Mouse (Mus musculus) large intestine, adult 2 months (tissue): ENCODE data around the gene 0610037L13Rik. TPM values are rescaled to one million over a fixed set of nuclear protein-coding genes. Genes with fewer than 3 reads are reported as not detected.

Experiments
- DNase-seq: peaks from one replicate; pipeline ENCODE4 v3.0.0-alpha.2; 2012; ENCODE audit warnings: low read depth, low spot score
- WGBS: fragments of 180-500 bp; shearing (Covaris S2); methylation state at CpG from one replicate; pipeline ENCODE4 v1.1.7; 2018; 5-methylcytosine and 5-hydroxymethylcytosine counted together
- polyA plus RNA-seq: library from polyadenylated mRNA; depleted of rRNA; stranded (reverse); fragments of >200 nt; gene quantifications from 2 replicates; pipeline ENCODE4 v1.2.3, GENCODE M21; 2012; rRNA removed

The 0610037L13Rik gene
- polyA plus RNA-seq, 1 experiment: 24.4 TPM

DNA sequence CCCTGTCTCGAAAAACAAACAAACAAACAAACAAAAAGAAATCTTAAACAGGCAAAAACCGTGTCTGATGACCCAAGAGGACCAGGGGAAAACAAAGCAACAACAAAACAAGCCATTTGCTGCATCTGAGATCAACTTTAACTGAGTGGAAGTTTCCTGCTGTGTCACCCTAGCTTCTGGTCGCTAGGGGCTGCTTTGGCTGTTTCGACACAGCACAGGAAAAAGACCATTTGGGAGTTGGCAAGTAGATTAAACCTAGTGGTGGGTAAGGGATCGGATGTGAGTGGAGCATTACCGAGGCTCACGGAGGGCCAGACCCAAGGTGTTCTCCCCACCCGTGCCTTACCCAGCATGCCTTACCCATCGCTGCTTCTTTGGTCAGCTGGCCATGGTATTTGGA lies 16.9 kb downstream of the 0610037L13Rik start:
- DNase-seq: no peak
- WGBS: 89% methylated on average over 9 of the region's 9 CpGs

DNA sequence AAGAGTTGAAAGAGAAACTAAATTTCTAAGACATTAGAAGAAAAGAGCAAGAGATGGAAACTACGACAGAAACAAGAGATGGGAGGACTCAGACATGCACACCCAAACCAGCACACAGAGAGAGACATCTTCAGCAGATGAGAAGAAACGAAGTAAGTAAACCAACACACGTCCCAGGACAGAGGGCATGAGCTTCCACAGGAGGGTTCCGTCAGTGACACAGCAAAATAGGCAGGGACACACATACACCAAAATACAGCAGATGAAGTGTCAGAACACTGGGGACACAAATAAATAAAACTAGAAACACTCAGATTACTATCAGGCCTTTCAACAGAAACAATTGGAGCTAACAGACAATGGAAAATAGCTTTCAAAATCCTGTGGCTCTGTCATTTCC lies 20.4 kb downstream of the 0610037L13Rik start:
- no peak for DNase-seq
- 88% methylated on average over 4 of the region's 4 CpGs for WGBS

GRCm38 (mm10) chr4:107920336-107920735 lies 30.7 kb downstream of the 0610037L13Rik start:
- no peak for DNase-seq
- WGBS: 40% methylated on average over 2 of the region's 2 CpGs

DNA sequence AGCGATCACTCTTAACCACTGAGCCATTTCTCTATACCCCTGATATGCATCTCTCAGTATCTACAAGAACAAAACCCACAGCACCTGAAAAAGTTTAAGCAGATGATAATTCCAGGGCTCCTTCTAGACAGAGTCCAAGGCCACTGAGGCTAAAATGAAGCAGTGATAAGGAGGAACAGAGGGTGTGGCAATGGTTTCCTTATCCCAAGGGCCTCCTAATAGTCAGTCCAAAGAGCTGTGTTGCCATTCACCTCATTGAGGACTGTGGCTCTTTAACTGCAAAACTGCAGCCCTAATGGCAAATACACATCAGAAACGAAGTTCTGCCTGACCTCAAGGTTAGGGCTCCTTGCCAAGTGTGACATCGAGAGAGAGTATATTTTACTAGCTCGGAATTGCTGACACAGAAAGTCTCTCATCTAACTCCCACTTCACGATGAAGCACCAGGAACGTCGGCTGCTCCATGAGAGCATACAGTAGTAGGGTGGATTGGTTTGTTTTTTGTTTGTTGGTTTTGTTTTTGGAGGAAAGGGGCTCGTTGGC lies 31.6 kb downstream of the 0610037L13Rik start:
- peak; percentile 64 for DNase-seq
- WGBS: 23% methylated on average over 8 of the region's 8 CpGs

DNA sequence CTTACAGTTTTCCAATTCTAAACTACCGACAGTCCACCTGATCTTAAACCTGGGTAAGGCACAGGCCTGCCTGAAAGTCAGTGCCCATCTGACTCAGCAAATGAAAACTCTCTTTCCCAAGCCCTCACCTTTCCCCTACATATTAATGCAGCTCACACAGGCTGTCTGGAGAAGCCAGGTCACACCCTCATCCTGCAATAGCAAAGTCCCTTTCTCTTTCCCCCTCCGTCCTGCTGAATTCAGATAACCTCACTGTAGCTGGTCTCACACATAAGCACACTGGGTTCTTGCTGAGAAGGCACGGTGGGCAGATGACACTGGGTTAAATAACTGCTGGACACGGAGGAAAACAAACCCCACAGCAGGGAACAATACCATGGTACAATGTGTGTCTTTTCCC lies 32.3 kb downstream of the 0610037L13Rik start:
- peak; percentile 67 for DNase-seq
- WGBS: 18% methylated on average over 4 of the region's 4 CpGs

GRCm38 (mm10) chr4:107923145-107923802 lies 33.7 kb downstream of the 0610037L13Rik start, which contains the start of gene Cpt2:
Gene Cpt2, minus strand, starts transcription at chr4:107923610.
- DNase-seq: peak; percentile 92
- under 1% methylated on average over 38 of the region's 38 CpGs for WGBS

- no peak for DNase-seq
- WGBS: 21% methylated on average over 7 of the region's 7 CpGs
Observed at GRCm38 (mm10) chr4:107923803-107924194, 34.2 kb downstream of the 0610037L13Rik start.

- 71% methylated on average over 2 of the region's 2 CpGs for WGBS
Observed at GRCm38 (mm10) chr4:107928269-107928668, 38.7 kb downstream of the 0610037L13Rik start.

DNA sequence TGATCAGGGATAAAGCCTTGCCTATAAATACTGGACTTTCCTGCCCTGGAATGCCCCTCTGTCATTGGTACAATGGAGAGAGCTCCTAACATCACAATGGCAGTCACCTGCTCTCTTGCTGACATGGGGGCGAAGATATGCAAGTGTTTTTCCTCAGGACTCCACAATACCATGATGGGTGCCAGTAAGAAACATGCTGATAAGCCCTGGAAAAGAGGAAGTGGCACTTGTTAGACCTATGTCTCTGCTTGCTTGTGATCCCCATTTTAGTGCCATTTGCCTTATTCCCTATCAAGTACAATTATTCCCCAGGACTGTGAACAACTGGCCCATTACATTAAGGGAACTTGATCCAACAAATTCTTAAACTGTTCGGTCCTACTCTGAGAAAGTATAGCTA lies 39.1 kb downstream of the 0610037L13Rik start:
- DNase-seq: no peak
- WGBS: 88% methylated on average over 2 of the region's 2 CpGs

More at GRCm38 (mm10) chr4:107928269-107928668, 38.7 kb downstream of the 0610037L13Rik start:
- no peak for DNase-seq

- WGBS: 79% methylated on average over 3 of the region's 3 CpGs
Observed at GRCm38 (mm10) chr4:107931453-107931852, 41.8 kb downstream of the 0610037L13Rik start.

GRCm38 (mm10) chr4:107933239-107933638 lies 43.6 kb downstream of the 0610037L13Rik start:
- no peak for DNase-seq
- 57% methylated on average over 8 of the region's 8 CpGs for WGBS

More at GRCm38 (mm10) chr4:107931453-107931852, 41.8 kb downstream of the 0610037L13Rik start:
- no peak for DNase-seq

GRCm38 (mm10) chr4:107935254-107935653 lies 45.6 kb downstream of the 0610037L13Rik start:
- no peak for DNase-seq
- WGBS: 50% methylated on average over 3 of the region's 3 CpGs

DNA sequence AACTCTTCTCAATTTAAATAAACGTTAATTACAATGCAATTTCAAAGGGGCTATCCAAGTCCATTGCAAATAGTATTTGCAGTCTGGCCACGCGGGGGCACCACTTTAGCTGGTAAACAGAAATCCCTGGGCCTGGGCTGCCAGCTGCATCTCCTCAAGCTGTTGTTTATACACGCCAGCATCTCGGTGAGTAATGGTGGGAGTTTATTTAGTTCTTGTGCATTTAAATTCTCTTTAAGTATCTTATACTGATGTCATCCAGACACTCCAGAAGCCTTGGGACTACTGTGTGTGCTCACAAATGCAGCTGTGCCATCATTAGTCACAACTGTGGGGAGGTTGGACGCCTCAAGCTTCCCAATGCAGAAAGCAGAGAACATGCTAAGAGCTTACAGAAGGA lies 47.7 kb downstream of the 0610037L13Rik start:
- WGBS: 15% methylated on average over 6 of the region's 6 CpGs
- no peak for DNase-seq

DNA sequence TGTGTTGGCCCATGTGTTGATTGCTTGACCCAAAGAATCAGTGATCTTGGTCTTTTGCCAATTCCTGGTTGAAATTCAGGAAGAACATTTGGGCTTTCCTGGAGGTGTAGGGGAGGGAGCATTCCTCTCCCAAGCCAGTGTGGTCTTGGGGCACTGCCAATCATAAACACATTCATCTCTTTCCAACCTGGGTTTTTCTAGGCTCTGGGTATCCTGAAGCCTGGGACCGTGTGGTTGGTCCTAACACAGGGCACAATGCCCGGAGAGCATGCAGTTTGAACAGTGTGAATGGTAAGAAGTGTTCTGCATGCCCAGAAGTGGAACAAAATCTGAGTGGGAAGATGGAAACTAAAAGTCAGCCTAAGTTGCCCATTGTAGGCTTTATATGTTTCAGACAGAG lies 48.5 kb downstream of the 0610037L13Rik start:
- no peak for DNase-seq
- 67% methylated on average over 2 of the region's 2 CpGs for WGBS

- 49% methylated on average over 7 of the region's 7 CpGs for WGBS
- DNase-seq: no peak
Observed at GRCm38 (mm10) chr4:107942741-107943140, 53.1 kb downstream of the 0610037L13Rik start.

DNA sequence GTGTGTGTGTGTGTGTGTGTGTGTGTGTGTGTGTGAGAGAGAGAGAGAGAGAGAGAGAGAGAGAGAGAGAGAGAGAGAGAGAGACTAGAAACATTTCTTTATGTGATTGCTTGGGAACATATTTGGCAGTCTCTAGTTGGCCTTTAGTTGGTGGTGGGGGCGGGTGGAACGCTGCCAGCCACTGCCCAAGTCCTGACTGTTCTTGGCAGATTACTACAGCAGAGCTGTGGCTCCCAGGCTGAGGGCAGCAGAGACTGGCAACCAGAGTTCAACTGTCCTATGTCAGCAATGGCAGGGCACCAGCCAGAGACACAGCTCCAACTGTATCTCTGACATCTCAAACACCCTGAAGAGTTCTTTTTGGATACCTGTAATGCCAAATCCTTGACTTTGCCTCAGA lies 54.5 kb downstream of the 0610037L13Rik start:
- DNase-seq: no peak
- WGBS: 74% methylated on average over 2 of the region's 2 CpGs

Other genes starting within 250 kb of the 0610037L13Rik start
- gene Dmrtb1, start 205.6 kb upstream of the 0610037L13Rik start, polyA plus RNA-seq: not detected in 2 replicates
- gene Lrp8, start 87.6 kb upstream of the 0610037L13Rik start, polyA plus RNA-seq: 2.3 and 3.5 TPM in 2 replicates
- gene Magoh, start 10.1 kb upstream of the 0610037L13Rik start, polyA plus RNA-seq: 51.0 and 51.8 TPM in 2 replicates
- gene Cpt2, start 33.8 kb downstream of the 0610037L13Rik start, polyA plus RNA-seq: 117 and 133 TPM in 2 replicates
- 0.07 and 0.25 TPM in 2 replicates for gene Slc1a7, start 78.5 kb downstream of the 0610037L13Rik start, polyA plus RNA-seq
- gene Podn, start 206.6 kb downstream of the 0610037L13Rik start, polyA plus RNA-seq: 19.0 and 53.1 TPM in 2 replicates